Mouse (Mus musculus): ENCODE measurements around the gene Gm13277.
"Not testable (repeated sequence)": the region's sequence is repeated elsewhere in the genome, so short reads cannot be mapped to it uniquely, and the experiment has no call there.

The Gm13277 gene

GRCm38 (mm10) chr4:88791250-88791649, 2.8 kb downstream of the Gm13277 start, which contains the start of gene Gm13278:
TSS of gene Gm13278 (plus strand) at chr4:88791550.
- DNase-seq, result not testable (repeated sequence)

- peak; percentile 99 for DNase-seq
These were observed 5.7 kb downstream of the Gm13277 start, which contains the start of gene Gm13275 for GRCm38 (mm10) chr4:88793936-88794675. TSS of gene Gm13275 (plus strand) at chr4:88794487.

GRCm38 (mm10) chr4:88797097-88797496, 8.7 kb downstream of the Gm13277 start, which contains the start of gene Gm13279:
TSS of gene Gm13279 (plus strand) at chr4:88797397.
- not testable (repeated sequence) for DNase-seq

GRCm38 (mm10) chr4:88799365-88799764, 10.9 kb downstream of the Gm13277 start, which contains the start of gene Gm13285:
TSS of gene Gm13285 (plus strand) at chr4:88799665.
- DNase-seq, result peak; percentile 49

GRCm38 (mm10) chr4:88802954-88803353, 14.5 kb downstream of the Gm13277 start, which contains the start of gene Gm13287:
TSS of gene Gm13287 (plus strand) at chr4:88803254.
- not testable (repeated sequence) for DNase-seq

- DNase-seq, result not testable (repeated sequence)
These were observed 16.8 kb downstream of the Gm13277 start, which contains the start of gene Gm13288 for GRCm38 (mm10) chr4:88805231-88805630. TSS of gene Gm13288 (plus strand) at chr4:88805531.

- peak; percentile 93 for DNase-seq
These were observed 17.3 kb downstream of the Gm13277 start for GRCm38 (mm10) chr4:88805761-88806160.

GRCm38 (mm10) chr4:88815928-88816327, 27.5 kb downstream of the Gm13277 start, which contains the start of gene Ifna7:
TSS of gene Ifna7 (plus strand) at chr4:88816228.
- DNase-seq, result no peak

- DNase-seq, result no peak
These were observed 31.2 kb downstream of the Gm13277 start, which contains the start of gene Ifna11 for GRCm38 (mm10) chr4:88819659-88820058. TSS of gene Ifna11 (plus strand) at chr4:88819959.

GRCm38 (mm10) chr4:88822995-88823394, 34.6 kb downstream of the Gm13277 start:
- DNase-seq, result no peak

GRCm38 (mm10) chr4:88827116-88827515, 38.7 kb downstream of the Gm13277 start, which contains the start of gene Ifna6:
TSS of gene Ifna6 (plus strand) at chr4:88827416.
- not testable (repeated sequence) for DNase-seq

GRCm38 (mm10) chr4:88830523-88830922, 42.1 kb downstream of the Gm13277 start:
- DNase-seq, result no peak

- not testable (repeated sequence) for DNase-seq
These were observed 46.8 kb downstream of the Gm13277 start, which contains the start of gene Ifna5 for GRCm38 (mm10) chr4:88835225-88835624. TSS of gene Ifna5 (plus strand) at chr4:88835525.

Data from heart, adult 11 months (tissue).